Mouse (Mus musculus): ENCODE results near the gene Dennd2c.

The Dennd2c gene

DNA sequence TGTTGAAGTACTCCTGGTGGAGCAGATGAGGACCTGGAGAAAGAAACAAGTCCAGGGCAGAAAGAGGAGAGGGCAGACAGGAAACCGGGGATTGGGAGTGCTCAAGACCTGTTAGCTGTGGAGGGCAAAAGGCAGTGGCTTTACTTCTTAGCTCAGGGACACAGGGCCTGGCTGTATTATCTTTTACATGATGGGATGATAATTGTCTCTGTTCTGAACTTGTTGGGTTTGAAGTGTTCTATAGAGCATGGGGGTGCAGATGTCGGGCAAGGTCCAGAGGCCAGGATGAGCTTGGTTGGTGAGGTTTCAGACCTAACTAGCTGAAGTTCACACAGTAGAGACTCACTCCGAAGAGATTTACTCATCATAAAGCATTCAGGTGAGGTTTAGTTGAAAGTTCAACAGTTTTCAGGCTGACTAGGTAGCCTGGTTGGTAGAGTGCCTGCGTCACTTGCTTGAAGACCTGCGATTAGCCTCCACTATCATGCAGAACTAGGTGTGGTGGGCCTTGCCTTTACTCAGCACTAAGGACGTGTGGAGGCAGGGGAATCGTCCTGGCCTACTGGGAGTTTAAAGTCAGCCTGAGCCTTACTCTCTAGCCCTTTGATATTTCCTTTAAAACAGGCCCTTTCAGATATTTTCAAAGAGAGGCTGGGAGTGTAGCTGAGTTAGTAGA, 5.3 kb downstream of the Dennd2c start:
- DNase-seq (ENCODE audit: low read depth, low spot score): no peak

DNA sequence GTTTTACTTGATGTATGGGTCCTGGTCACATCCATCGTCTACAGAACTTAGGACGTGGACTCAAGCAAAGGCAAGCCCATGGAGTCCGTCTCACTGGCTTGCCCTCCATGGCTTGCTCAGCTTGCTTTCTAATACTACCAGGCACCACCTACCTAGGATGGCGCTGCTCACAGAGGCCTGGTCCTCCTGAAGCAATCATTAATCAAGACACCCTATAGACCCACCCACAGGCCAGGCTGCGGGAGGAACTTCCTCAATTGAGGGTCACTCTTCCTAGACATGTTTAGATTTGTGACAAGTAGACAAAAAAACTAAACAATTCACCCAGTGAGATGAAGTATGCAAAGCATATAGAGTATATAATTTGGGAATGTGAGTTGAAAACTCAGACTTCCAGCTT, 9.8 kb downstream of the Dennd2c start:
- DNase-seq (ENCODE audit: low read depth, low spot score): no peak

DNA sequence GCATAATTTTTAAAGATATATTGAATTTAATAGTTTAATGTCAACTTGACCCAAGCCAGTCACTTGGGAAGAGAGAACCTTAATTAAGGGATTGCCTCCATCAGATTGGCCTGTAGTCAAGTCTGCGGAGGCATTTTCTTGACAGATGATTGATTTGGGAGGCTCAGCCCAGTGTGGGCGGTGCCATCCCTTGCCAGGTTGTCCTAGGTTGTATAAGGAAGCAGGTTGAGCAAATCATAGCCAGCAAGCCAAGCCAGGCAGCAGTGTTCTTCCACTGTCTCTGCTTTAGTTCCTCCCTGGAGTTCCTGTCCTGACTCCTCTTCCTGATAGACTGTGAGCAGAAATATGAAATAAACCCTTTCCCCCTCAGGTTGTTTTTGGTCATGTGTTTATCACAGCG, 21.2 kb downstream of the Dennd2c start:
- no peak for DNase-seq (ENCODE audit: low read depth, low spot score)

DNA sequence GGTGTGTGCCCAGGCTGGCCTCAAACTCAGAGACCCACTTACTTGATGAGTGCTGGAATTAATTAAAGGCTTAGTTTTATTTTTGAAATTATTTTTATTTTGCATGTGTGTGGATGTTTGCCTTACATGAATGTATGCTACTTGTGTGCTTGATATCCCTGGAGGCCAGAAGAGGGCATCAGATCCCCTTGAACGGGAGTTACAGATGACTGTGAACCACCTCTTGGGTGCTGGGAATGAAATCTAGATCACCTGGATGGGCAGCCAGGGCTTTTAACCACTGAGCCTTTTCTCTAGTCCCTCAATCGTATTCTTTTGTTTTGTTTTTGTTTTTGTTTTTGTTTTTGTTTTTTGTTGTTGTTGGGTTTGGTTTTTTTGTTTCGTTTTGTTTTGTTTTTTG, 23.7 kb downstream of the Dennd2c start:
- no peak for DNase-seq (ENCODE audit: low read depth, low spot score)

DNA sequence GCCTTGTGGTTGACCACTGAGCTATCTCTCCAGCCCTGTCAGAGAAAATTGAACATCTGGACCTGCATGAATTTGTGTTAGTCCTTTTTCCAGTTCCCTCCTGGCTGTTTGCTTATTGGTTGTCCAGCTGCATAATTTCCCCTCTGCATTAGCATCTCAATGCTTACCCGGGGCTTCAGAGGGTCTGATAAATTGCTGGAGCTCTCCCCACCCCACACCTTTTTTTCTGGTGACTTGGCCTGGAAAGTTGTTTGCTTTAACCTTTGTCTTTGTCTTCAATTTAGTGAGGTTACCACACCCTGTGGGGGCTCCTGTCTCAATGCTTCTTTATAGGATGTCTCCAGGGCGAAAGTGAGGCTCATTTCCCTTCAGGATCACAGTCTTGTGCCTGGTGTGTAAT, 24.8 kb downstream of the Dennd2c start:
- DNase-seq (ENCODE audit: low read depth, low spot score): no peak

DNA sequence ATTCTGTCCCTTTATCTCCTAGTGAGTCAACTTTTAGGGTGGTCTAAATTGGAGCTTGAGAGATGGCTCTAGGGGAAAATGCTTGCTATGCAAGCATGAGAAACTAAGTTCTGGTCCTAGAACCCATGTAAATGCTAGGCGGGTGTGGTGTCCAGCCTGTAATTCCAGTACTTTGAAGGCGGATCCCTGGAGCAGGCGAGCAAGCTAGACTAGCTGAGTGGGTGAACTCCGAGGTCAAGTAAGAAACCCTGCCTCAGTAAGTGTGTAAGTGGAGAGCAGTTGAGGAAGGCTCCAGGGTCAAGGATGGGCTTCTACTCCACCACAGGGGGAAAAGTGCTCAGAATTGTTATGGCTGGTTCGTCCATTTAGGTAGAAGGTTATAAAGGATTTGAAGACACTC, 25.3 kb downstream of the Dennd2c start:
- no peak for DNase-seq (ENCODE audit: low read depth, low spot score)

DNA sequence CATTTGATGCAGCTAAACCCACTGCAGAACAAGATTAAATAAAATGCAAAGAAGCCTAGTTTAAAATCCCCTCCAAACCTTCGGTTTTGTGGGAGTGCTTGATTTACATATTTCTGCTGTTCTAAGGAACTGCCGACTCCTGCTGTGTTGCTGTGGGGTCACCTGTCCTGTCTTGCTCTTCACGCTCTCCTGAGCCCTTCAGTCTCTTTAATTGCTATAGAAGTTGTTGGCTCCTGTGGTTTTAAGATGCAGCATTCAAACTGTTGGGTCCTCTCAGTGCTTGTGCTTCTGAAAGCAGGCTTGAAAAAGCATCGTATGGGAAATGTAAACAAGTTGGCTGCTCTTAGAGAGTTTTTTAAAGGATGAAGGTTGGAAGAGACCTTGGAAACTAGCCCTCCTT, 25.8 kb downstream of the Dennd2c start:
- DNase-seq (ENCODE audit: low read depth, low spot score): peak; percentile 15

DNA sequence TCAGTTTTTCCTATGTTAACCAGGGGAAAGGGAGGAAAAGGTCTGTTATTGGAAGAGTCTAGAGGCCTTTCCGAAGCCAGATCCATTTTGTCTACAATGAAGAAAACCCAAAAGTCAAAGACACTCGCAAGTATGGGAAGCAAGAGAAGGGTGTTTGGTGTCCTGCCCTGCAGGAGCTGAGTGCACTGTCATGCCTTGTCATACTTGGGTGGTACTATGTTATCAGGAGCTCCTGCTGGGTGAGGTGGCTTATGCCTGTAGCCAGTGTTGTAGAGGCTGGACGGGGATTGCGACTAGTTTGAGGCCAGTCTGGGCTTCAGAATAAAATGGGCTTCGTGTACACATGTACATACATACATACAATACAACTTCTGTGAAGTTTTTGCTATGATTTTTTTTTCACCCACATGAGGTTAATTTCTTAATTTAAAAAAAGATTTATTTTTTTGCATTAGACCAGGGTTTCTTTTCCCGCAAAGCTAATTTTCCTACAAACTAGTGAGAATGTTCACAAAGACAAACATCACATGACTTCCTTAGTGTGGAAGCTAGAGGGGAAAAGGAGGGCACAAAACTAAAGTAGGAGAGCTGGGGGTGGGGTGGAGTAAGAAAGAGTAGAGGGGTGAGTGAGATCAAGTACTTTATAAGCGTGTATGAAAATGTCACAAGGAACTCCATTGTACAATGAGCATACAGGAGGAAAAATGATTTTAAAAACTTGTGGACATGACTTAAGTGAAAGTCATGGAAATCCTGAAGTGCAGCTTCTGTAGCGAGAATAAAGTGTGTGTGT, 27.2 kb downstream of the Dennd2c start:
- DNase-seq (ENCODE audit: low read depth, low spot score): no peak

DNA sequence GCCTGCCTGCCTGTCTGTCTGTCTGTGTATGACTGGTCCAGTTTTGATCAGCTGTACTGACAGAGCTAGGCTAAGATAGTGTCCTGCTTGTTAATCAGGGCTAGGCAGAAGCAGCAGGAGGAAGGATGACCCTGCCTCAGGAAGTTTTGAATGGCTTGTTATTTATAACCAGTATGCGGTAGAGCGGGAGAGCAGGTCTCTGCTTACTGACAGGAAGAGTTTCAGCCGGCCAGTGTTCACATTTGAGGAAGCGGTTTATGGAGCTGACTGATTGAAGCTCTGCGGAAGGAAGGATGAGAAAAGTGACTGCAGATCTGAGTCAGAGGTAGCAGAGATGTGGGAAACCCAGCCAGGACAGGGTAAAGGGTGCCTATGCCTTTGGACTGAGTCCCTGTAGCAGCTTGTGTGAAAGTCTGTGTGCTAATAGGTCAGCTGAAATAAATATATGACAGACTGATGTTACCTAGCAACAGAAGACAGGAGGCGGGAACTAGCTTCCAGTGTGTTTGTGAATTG, 27.9 kb downstream of the Dennd2c start:
- no peak for DNase-seq (ENCODE audit: low read depth, low spot score)

DNA sequence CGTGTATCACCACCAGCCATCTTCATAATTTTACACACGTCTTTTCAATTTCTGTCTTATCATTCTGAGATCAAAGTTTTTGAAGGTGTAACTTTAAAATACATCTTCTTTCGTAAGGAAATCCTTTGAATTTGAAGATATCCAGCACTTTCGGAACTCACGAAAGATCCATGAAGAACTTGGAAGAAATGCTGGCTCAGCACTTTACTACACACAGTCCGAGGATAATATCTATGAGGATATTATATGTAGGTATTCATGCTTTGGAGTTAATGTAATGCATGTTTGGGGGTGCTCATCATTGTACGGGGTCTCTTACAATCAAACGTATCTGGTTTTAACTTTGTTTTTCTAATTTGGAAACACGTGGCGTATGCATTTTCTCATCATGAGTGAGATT, 30.7 kb downstream of the Dennd2c start:
- DNase-seq (ENCODE audit: low read depth, low spot score): no peak

DNA sequence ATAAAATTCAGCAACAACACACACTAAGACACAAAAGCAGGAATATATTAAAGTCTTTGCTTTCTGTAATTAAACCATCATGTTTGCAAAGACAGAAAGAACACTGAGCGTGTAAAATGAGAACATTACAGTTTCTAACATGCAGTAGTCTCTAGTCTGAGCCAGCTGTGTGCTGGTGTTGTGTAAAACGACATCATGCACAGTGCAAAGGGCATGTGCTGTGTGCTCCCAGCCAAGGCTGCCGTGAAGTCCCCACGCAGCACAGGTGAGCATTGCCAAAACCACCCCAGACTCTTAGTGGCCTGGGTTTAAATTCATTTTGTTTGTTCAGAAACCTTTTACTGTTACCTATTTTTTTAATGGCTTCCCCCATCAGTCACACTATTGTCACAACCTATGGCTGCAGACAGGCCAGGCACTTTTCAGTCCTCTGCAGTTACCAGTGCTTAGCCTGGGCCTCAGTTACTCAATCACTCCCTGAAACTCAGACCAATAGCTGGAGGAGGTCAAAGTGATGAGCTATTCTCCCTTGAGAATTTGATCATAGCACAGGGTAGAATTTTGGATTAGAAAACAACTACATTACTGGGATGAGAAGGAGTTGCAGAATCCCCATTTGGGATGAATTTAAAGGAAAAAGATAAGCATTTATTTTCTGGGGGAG, 34.1 kb downstream of the Dennd2c start:
- no peak for DNase-seq (ENCODE audit: low read depth, low spot score)

DNA sequence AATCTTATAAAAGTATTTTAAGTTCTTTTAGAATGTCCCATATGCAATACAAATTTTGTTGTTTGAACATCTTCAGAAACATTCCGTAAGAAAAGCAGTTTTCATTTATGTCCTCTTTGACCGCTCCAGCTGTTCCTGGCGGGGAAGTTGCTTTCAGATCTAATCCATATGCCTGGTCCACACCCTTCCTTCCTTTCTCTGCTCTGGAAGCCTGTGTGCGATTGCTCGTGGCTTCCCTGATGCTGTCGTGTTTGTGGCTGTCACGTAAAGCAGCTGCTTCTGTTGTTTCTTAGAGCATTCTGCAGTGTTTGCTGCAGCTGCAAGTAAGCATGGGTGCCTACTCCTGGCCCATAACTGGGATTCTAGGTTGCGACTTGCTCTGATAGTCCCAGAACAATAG, 36.6 kb downstream of the Dennd2c start:
- no peak for DNase-seq (ENCODE audit: low read depth, low spot score)

DNA sequence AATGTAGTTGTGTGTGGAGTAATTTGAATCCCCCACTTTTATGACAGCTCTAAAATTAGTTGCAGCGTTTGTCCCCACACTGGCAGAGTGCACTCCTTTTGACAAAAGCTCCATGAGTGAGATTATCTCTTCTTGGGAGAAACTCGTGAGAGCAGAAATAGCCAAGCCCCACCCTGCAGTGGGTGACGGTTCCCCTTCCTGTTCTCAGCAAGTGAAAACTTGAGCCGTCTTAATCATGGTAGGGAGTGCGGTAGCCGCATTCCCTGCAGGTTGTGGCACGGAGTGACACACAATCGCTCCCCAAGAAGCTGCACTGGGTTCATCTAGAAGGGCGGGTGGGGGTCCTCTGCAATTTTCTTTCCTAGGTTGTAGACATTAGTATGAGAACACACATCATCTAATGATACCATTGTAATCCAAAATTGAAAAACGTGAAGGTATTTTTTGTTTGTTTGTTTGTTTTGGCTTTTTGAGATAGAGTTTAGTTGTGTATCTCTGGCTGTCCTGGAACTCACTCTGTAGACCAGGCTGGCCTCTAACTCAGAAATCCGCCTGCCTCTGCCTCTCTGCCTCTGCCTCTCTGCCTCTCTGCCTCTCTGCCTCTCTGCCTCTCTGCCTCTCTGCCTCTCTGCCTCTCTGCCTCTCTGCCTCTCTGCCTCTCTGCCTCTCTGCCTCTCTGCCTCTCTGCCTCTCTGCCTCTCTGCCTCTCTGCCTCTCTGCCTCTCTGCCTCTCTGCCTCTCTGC, 37.9 kb downstream of the Dennd2c start:
- peak; percentile 41 for DNase-seq (ENCODE audit: low read depth, low spot score)

DNA sequence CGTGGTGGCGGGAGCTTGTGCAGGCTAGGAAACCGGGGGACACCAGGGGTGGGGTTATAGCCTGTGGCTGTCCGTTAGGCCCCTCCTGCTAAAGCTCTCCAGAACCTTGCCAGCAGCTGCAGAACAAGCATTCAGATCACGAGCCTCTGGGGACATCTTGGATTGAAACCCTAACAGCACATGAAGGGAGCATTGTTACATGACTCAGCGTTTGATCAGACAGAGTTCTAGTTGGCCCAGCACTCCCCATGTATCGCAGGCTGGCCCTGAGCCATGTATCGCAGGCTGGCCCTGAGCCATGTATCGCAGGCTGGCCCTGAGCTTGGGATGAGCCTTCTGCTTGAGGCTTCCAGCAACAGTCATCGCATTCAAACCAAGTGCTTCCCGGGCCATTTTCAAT, 38.9 kb downstream of the Dennd2c start:
- no peak for DNase-seq (ENCODE audit: low read depth, low spot score)

DNA sequence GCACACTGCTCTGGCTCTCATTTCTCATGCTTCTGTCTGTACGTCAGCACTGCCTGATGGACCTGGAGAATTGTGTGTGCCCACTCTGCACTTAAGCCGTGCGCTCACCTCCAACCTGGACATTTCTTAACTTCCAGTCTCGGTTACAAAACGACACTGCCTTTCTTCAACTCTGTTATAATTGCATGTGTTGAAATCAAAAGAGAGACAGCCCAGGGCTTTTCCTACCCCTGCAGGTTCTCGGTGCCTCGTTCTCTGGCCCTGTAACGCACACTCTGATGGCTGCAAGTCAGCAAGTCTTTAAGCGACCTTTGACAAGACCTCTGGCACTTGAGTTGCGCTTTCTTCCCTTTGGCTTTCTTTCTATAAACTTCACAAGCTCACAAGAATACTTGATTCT, 40.0 kb downstream of the Dennd2c start:
- DNase-seq (ENCODE audit: low read depth, low spot score): no peak

DNA sequence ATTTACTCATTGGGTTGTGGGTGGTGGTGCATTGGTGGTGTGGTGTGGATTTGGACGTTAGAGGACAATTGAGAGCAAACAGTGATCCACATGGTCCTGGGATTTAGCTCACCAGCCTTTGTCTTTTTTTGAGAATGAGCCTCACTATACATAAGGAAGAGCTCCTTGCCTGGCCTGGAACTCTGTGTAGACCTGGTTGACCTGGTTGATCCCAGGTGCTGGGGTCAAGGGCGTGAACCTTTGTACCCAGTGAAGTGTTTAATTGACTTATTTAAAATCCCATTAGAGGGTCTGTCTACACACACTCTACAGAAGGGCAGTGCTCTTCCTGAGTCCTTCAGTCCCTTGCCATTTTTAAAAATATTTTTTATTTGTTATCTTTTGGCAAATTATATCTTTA, 42.9 kb downstream of the Dennd2c start:
- no peak for DNase-seq (ENCODE audit: low read depth, low spot score)

DNA sequence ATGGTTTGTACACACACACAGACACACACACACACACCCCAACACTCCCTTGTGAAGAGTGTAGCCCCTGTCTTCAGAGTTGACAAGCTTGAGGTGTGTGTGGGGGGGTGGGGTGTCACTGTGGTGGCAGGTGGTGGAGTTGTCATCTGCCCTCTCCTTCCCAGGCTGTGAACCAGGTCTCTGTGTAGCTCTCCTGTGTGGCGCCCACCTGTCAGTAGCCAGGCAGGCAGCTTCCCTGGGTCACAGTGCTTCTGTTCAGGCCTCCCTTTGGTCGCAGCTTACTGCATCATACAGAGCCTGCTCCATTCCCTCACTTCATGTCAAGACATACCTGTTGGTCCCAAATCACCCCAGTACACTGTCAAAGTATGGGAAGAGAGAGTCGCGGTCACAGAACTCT, 43.4 kb downstream of the Dennd2c start:
- DNase-seq (ENCODE audit: low read depth, low spot score): no peak

DNA sequence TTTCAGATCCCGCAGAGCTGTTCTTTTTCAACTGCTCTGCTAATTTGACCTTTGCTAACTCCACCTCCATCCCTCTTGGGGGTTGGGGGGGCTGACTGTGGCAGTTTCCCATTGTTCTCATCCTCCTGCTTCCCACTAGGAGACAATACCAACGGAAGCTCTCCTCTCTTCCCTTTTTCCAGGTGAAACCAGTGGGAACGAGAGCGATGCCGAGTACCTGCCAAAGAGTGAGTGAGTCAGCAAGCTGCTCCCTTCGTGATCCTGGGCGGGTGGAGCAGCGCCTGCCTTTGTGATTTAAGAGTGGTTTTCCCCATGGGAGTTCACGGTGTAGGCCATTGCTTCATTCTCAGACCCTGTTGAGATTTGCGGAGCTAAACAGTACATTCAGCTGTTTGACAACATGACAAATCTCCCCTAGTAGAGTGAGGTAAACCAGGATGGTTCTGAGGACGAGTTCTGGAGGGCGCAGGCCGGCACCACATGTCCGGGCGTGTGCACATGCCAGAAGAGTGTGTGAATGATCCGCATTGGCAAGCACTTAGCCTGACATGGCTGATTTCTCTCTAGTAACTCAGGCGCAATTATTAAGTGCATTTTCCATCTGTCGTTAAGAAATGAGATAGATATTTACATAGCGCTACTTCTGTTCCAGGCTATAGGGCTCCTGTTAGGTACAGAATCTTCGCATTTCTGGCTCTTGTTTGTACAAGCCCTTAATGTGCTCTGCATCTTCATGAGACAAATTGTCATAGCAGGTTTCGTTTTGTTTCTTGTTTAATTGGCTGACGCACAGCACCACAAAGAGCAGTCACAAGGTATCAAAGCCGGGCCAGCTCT, 44.1 kb downstream of the Dennd2c start:
- DNase-seq (ENCODE audit: low read depth, low spot score): no peak

DNA sequence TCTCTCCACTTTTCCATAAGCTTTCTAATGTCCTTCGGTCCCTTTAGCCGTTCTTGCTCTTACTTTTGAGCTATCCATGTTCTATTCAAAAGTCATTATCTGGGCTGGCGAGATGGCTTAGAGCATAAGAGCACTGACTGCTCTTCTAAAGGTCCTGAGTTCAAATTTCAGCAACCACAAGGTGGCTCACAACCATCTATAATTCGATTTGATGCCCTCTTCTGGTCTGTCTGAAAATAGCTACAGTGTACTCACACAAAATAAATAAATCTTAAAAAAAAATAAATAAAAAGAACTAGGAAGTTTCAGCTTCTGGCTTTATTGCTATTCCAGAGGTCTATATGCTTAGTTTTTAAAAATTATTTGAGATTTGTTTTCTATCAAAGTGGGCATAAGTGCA, 45.4 kb downstream of the Dennd2c start:
- no peak for DNase-seq (ENCODE audit: low read depth, low spot score)

DNA sequence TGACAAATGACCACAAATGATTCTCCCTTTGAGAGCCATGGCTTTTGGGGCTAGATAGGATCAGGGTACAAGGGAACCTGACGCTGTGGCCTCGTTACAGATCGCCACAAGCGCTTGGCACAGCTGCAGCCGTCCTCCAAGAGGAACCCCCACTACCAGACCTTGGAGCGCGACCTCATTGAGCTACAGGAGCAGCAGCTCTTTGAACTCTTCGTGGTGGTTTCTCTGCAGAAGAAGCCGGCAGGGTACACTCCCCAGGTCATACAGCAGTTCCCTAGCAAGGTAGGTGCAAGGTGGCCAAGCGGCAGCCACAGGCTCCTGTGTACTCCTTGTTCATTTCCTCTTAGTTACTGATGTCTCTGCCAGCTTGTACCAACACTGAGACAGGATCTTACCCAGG, 46.5 kb downstream of the Dennd2c start:
- no peak for DNase-seq (ENCODE audit: low read depth, low spot score)

DNA sequence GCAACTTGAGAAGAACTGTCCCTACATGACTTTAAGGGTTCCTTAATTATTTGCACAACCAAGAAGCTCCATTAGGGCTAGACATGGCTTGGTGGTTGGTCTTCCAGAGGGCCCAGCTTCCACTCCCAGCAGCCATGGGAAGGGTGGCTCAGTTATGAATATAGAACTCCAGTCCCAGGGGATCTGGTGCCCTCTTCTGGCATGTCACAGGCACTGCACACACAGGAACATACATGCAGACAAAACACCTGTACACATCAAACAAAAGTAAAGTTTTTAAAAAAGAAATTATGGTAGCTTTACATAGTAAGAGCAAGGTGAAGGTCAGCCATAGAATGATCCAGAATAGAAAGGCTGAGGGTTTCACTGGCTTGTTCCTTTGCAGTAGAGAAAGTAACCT, 51.4 kb downstream of the Dennd2c start:
- DNase-seq (ENCODE audit: low read depth, low spot score): peak; percentile 17

Measured in A20 (cell line).